ENCODE assay signal across 11 mouse cellular contexts in genomic region chr3:138517881-138518280, GRCm38 (mm10). TPM values are rescaled to one million over a fixed set of nuclear protein-coding genes. Genes with fewer than 3 reads are reported as not detected.
A peak's percentile ranks its signal among the peaks of the same experiment; 100 is the strongest.
DNase-seq lines count a peak whose midpoint lies in the region; ATAC-seq and TF ChIP-seq lines count a peak whose summit lies in the region.
"Had no signal": no experiment of that assay in that cellular context is flagged by ENCODE, and none has a peak within 500 bp of the region (broad histone marks: within the 10 kb centered on the region; RNA-seq: fewer than 3 reads in every experiment).

No protein-coding gene starts in this region.

- DNase-seq in layer of hippocampus, adult 2 months (ENCODE audit: low spot score in 2 of 2) = no peak
- no peak for DNase-seq in layer of hippocampus, postnatal 14 days (ENCODE audit: low spot score in 2 of 2)
- DNase-seq in ES-E14 (ENCODE audit: low read depth, low spot score) = peak; percentile 37
- no peak for DNase-seq in stomach, postnatal 0 days (ENCODE audit: low spot score)
- no peak for DNase-seq in ovary, postnatal 36 days (ENCODE audit: low spot score)
- DNase-seq: adrenal gland, postnatal 10 days had no signal

- 0 out of 2 replicates have a peak, but pooled peaks cover 3% of the 10 kb centered on the region for H3K27me3 ChIP-seq in liver, embryonic 12.5 days (replicated peaks)
- H3K27me3 ChIP-seq in stomach, postnatal 0 days (ENCODE audit: control insufficient read depth, insufficient read depth, low read length) = no peaks in the 10 kb centered on the region
- H3K27me3 ChIP-seq in neural tube, embryonic 15.5 days (replicated peaks) = 0 out of 2 replicates have a peak, but pooled peaks cover 2% of the 10 kb centered on the region
- no peaks in the 10 kb centered on the region for H3K27me3 ChIP-seq in forebrain, embryonic 16.5 days (replicated peaks; ENCODE audit: control insufficient read depth, insufficient read depth, low read length)
- H3K27me3 ChIP-seq: limb, embryonic 15.5 days; neural tube, embryonic 12.5 days had no signal

- no peak overlapping the region for H3K9ac ChIP-seq in ES-E14 (ENCODE audit: insufficient read depth, low read depth, low read length, poor library complexity, severe bottlenecking)
- H3K9ac ChIP-seq in liver, embryonic 12.5 days = no peak overlapping the region
- H3K9ac ChIP-seq in stomach, postnatal 0 days (ENCODE audit: low read length) = no peak overlapping the region
- no peak overlapping the region for H3K9ac ChIP-seq in neural tube, embryonic 15.5 days (replicated peaks)
- no peak overlapping the region for H3K9ac ChIP-seq in forebrain, embryonic 16.5 days (replicated peaks; ENCODE audit: low read depth, low read length)
- H3K9ac ChIP-seq: limb, embryonic 15.5 days; neural tube, embryonic 12.5 days had no signal

- no peaks in the 10 kb centered on the region for H3K36me3 ChIP-seq in ES-E14 (ENCODE audit: control insufficient read depth, insufficient read depth, low read length, poor library complexity, severe bottlenecking)
- no peaks in the 10 kb centered on the region for H3K36me3 ChIP-seq in liver, embryonic 12.5 days
- no peaks in the 10 kb centered on the region for H3K36me3 ChIP-seq in stomach, postnatal 0 days (ENCODE audit: control insufficient read depth, insufficient read depth, low read length)
- H3K36me3 ChIP-seq in neural tube, embryonic 15.5 days = no peaks in the 10 kb centered on the region
- H3K36me3 ChIP-seq in forebrain, embryonic 16.5 days (ENCODE audit: control insufficient read depth, insufficient read depth) = no peaks in the 10 kb centered on the region
- H3K36me3 ChIP-seq: limb, embryonic 15.5 days; neural tube, embryonic 12.5 days had no signal

- no peak overlapping the region for H3K27ac ChIP-seq in layer of hippocampus, adult 2 months
- no peak overlapping the region for H3K27ac ChIP-seq in ES-E14 (ENCODE audit: insufficient read depth, low read depth, low read length, poor library complexity, severe bottlenecking)
- no peak overlapping the region for H3K27ac ChIP-seq in liver, embryonic 12.5 days
- no peak overlapping the region for H3K27ac ChIP-seq in stomach, postnatal 0 days (replicated peaks)
- no peak overlapping the region for H3K27ac ChIP-seq in neural tube, embryonic 15.5 days (replicated peaks)
- no peak overlapping the region for H3K27ac ChIP-seq in forebrain, embryonic 16.5 days (ENCODE audit: low read length)
- H3K27ac ChIP-seq: limb, embryonic 15.5 days; neural tube, embryonic 12.5 days had no signal

- in situ Hi-C loops in ES-E14 (cut with MboI; ENCODE audit: low sequenced_read_pairs in 2 of 2, unreplicated experiment in 2 of 2) = no loop called here

- peak; percentile 42 for TF ChIP-seq CTCF in layer of hippocampus, adult 2 months (conservative IDR thresholded peaks at IDR 0.05)
- TF ChIP-seq CTCF in stomach, postnatal 0 days (IDR thresholded peaks at IDR 0.05; ENCODE audit: low read depth) = peak; percentile 55

- no peak overlapping the region for H3K4me3 ChIP-seq in layer of hippocampus, adult 2 months
- H3K4me3 ChIP-seq in ES-E14 (ENCODE audit: insufficient read depth in 1 of 2, low read depth in 1 of 2, low read length in 2 of 2, poor library complexity in 1 of 2, severe bottlenecking in 1 of 2) = no peak overlapping the region
- no peak overlapping the region for H3K4me3 ChIP-seq in liver, embryonic 12.5 days
- H3K4me3 ChIP-seq in stomach, postnatal 0 days (ENCODE audit: low read depth, low read length) = no peak overlapping the region
- no peak overlapping the region for H3K4me3 ChIP-seq in neural tube, embryonic 15.5 days (replicated peaks)
- no peak overlapping the region for H3K4me3 ChIP-seq in forebrain, embryonic 16.5 days (replicated peaks; ENCODE audit: low read length)
- H3K4me3 ChIP-seq: limb, embryonic 15.5 days; neural tube, embryonic 12.5 days had no signal

- no peak overlapping the region for H3K4me2 ChIP-seq in liver, embryonic 12.5 days
- H3K4me2 ChIP-seq in stomach, postnatal 0 days (replicated peaks; ENCODE audit: low read depth) = no peak overlapping the region
- H3K4me2 ChIP-seq in neural tube, embryonic 15.5 days = no peak overlapping the region
- H3K4me2 ChIP-seq in forebrain, embryonic 16.5 days (ENCODE audit: low read length) = no peak overlapping the region
- H3K4me2 ChIP-seq: limb, embryonic 15.5 days; neural tube, embryonic 12.5 days had no signal

- TF ChIP-seq EP300 in stomach, postnatal 0 days (optimal IDR thresholded peaks at IDR 0.05) = no peak

- no peaks in the 10 kb centered on the region for H3K4me1 ChIP-seq in ES-E14 (ENCODE audit: control insufficient read depth in 2 of 2, insufficient read depth in 2 of 2, low read length in 2 of 2, poor library complexity in 1 of 2)
- H3K4me1 ChIP-seq in liver, embryonic 12.5 days = no peaks in the 10 kb centered on the region
- no peaks in the 10 kb centered on the region for H3K4me1 ChIP-seq in stomach, postnatal 0 days (replicated peaks; ENCODE audit: control insufficient read depth, insufficient read depth)
- peaks cover 5% of the 10 kb centered on the region; the same call in 1 of the 2 replicates for H3K4me1 ChIP-seq in neural tube, embryonic 15.5 days
- H3K4me1 ChIP-seq in forebrain, embryonic 16.5 days (replicated peaks; ENCODE audit: control insufficient read depth, insufficient read depth, low read length) = no peaks in the 10 kb centered on the region

- WGBS in liver, embryonic 12.5 days (ENCODE audit: insufficient replicate concordance) = 45% methylated on average over 3 of the region's 3 CpGs
- 59% methylated on average over 3 of the region's 3 CpGs for WGBS in stomach, postnatal 0 days
- 64% methylated on average over 3 of the region's 3 CpGs for WGBS in neural tube, embryonic 15.5 days
- WGBS in forebrain, embryonic 16.5 days = 67% methylated on average over 3 of the region's 3 CpGs

- ATAC-seq in liver, embryonic 12.5 days = peak; percentile 50; the same call in 1 of the 2 replicates
- no peak for ATAC-seq in stomach, postnatal 0 days (ENCODE audit: low FRiP score, low TSS enrichment)
- no peak for ATAC-seq in neural tube, embryonic 15.5 days (ENCODE audit: low FRiP score)
- ATAC-seq in forebrain, embryonic 16.5 days = no peak

- H3K9me3 ChIP-seq in ES-E14 (ENCODE audit: control insufficient read depth, insufficient read depth, low read depth, low read length) = no peaks in the 10 kb centered on the region
- H3K9me3 ChIP-seq in liver, embryonic 12.5 days (replicated peaks) = no peaks in the 10 kb centered on the region
- H3K9me3 ChIP-seq in stomach, postnatal 0 days (ENCODE audit: control insufficient read depth, low read length) = no peaks in the 10 kb centered on the region
- no peaks in the 10 kb centered on the region for H3K9me3 ChIP-seq in neural tube, embryonic 15.5 days (replicated peaks)
- no peaks in the 10 kb centered on the region for H3K9me3 ChIP-seq in forebrain, embryonic 16.5 days (ENCODE audit: control insufficient read depth, low read length)
- H3K9me3 ChIP-seq: limb, embryonic 15.5 days; neural tube, embryonic 12.5 days had no signal

TF ChIP-seq in ES-E14, 5 proteins besides CTCF, POLR2A, EP300 and RAD21:
- TF ChIP-seq ZC3H11A (IDR thresholded peaks at IDR 0.05; ENCODE audit: borderline replicate concordance, low read depth, low read length) = peak; percentile 52; the same call in 1 of the 2 replicates
- TF ChIP-seq MAFK (IDR thresholded peaks at IDR 0.05; ENCODE audit: insufficient read depth, low read depth, low read length) = no peak

RNA-seq across cellular contexts. Expression of gene Eif4e, which starts 8.1 kb away (rescaled TPM):
- total RNA-seq in layer of hippocampus, adult 2 months (2021) = 100 to 1,000 TPM; 180 to 182 TPM
- 100 to 1,000 TPM; 151 to 169 TPM for total RNA-seq in layer of hippocampus, postnatal 14 days (2021)
- 202 and 235 TPM in 2 replicates for total RNA-seq in ES-E14 (2012; rRNA removed)
- 251 and 254 TPM in 2 replicates for polyA plus RNA-seq in liver, embryonic 12.5 days (2016; fragmentation: Nextera tagmentation; extraction: Ambion mirVana)
- 157 and 162 TPM in 2 replicates for polyA plus RNA-seq in stomach, postnatal 0 days (2015; fragmentation: Nextera tagmentation; extraction: Ambion mirVana)
- polyA plus RNA-seq in neural tube, embryonic 15.5 days (2015; fragmentation: Nextera tagmentation; extraction: Ambion mirVana) = 320 and 328 TPM in 2 replicates
- 388 and 397 TPM in 2 replicates for polyA plus RNA-seq in forebrain, embryonic 16.5 days (2015; fragmentation: Nextera tagmentation; extraction: Ambion mirVana)

RNA-seq across cellular contexts. Expression of gene Metap1, which starts 28.6 kb away (rescaled TPM):
- total RNA-seq in layer of hippocampus, adult 2 months (2021) = 10 to 100 TPM; 43.8 to 46.0 TPM
- 10 to 100 TPM; 43.1 to 45.0 TPM for total RNA-seq in layer of hippocampus, postnatal 14 days (2021)
- 50.8 and 67.7 TPM in 2 replicates for total RNA-seq in ES-E14 (2012; rRNA removed)
- 31.8 and 33.1 TPM in 2 replicates for polyA plus RNA-seq in liver, embryonic 12.5 days (2016; fragmentation: Nextera tagmentation; extraction: Ambion mirVana)
- 33.9 and 34.1 TPM in 2 replicates for polyA plus RNA-seq in stomach, postnatal 0 days (2015; fragmentation: Nextera tagmentation; extraction: Ambion mirVana)
- polyA plus RNA-seq in neural tube, embryonic 15.5 days (2015; fragmentation: Nextera tagmentation; extraction: Ambion mirVana) = 47.0 and 47.5 TPM in 2 replicates
- 48.0 and 52.3 TPM in 2 replicates for polyA plus RNA-seq in forebrain, embryonic 16.5 days (2015; fragmentation: Nextera tagmentation; extraction: Ambion mirVana)
